Mouse (Mus musculus): ENCODE measurements around the gene Mamdc4. TPM values are rescaled to one million over a fixed set of nuclear protein-coding genes. Genes with fewer than 3 reads are reported as not detected.
"Not testable (repeated sequence)": the region's sequence is repeated elsewhere in the genome, so short reads cannot be mapped to it uniquely, and the experiment has no call there.

The Mamdc4 gene
- total RNA-seq, 2 experiments from 2014 or later: 1.8 to 2.2 TPM

DNA sequence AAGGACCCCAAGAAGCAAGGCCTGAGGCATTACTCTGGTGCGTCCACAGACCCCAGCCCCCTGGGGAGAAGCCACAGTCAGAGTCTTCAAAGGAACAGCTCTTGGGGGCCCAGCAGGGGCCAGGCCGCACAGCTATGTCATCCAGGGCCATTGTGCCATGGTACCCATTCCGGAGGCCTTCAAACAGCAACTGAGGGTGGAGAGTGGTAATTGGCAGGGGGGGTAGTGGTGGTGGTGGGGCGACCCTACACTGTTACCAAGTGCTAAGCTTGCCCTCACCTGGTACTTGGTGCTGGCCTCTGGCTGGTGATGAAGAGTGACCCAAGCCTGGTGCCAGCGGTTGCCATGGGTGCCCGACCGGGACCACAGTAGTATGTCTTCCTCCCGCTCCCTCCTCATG is 8.9 kb downstream of the Mamdc4 start:
- no peak for DNase-seq
- intact Hi-C loops (cut with DNase I): no loop called here

GRCm38 (mm10) chr2:25561946-25562345 is 12.7 kb downstream of the Mamdc4 start:
- intact Hi-C loops (cut with DNase I): no loop called here
- no peak for DNase-seq

- DNase-seq: no peak
- intact Hi-C loops (cut with DNase I): no loop called here
Measured at GRCm38 (mm10) chr2:25560551-25560950, 14.1 kb downstream of the Mamdc4 start.

DNA sequence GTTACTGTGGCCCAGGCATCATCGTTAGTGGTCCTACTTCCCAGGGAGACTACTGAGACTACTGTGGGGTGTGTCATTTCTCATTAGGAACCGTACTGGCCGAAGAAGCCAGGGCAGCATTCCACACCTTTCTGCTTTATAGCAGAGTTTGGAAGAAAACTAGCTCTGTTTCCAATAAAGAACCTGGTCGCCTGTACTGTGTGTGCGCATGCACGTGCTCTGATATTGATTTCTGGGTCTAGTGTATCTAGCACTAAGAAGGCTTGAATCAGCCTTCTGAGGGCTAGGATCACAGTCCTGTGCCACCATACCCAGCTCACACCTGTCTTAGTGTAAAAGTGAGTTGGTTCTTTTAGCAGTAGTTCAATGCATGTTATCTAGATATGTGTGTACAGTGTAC is 15.9 kb downstream of the Mamdc4 start:
- no peak for DNase-seq
- intact Hi-C loops (cut with DNase I): loop anchor here (10.0 kb wide), 1 partner anchor 134 kb away; the partner anchor contains the start of genes Abca2 and Fut7

GRCm38 (mm10) chr2:25557964-25558360 is 16.7 kb downstream of the Mamdc4 start:
- DNase-seq: no peak
- intact Hi-C loops (cut with DNase I): loop anchor here (10.0 kb wide), 1 partner anchor 133 kb away; the partner anchor contains the start of genes Abca2 and Fut7

DNA sequence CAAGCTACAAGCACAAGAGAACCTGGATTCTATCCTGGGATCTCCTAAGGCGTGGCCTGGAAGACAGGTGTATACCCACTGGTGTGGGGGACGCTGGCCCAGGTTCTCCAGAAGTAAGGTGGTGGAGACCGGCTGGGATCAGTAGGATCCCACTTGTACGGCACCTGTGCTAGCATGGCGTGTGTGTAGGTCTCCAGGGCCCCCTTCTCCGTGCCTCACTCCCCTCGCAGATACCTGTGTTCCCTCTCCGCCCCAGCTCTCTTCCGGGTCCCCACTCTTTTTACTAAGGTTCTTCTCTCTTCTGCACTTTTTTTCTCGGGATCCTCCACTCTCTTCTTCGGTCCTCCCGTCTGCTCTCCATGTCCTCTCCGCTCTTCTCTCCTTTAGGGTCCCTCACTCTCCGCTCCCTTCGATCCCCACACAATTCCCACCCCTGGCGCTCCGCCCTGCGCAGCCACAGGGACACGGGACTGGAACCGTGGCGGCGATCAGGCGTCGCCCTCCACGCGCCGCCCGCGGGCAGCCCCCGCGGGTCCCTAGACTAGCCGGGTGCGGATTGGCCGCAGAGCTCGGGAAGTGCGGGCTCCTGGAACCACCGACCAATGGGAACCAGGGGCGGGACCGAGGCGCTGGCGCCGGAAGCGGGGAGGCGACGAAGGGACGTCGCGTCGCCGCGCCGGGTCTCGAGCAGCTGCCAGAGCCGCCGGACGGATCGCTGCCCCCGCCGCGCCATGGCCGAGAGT is 17.3 kb downstream of the Mamdc4 start, which contains the start of gene Edf1:
Edf1 (plus strand) TSS at position 627 of the 743 bp plus-strand sequence.
- intact Hi-C loops (cut with DNase I): loop anchor here (10.0 kb wide), 1 partner anchor 133 kb away; the partner anchor contains the start of genes Abca2 and Fut7

DNA sequence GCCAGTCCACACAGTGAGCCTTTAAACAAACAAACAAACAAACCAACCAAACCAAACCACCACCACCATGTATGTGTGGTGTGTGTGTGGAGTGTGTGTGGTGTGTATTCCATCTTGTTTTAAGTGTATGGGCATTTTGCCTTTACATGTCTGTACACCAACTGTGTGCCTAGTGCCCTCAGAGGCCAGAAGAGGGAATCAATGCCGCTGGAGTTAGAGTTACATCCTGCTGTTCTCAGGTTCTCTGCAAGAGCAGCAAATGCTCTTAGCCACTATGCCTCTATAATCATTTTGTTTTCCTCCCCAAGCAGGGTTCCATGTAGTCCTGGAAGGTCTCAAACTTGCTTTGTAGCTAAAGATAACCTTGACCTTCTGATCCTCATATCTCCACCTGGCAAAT is 18.3 kb downstream of the Mamdc4 start:
- intact Hi-C loops (cut with DNase I): loop anchor here (10.0 kb wide), 1 partner anchor 131 kb away; the partner anchor contains the start of genes Abca2 and Fut7
- DNase-seq: no peak

More for the DNA sequence above, 17.3 kb downstream of the Mamdc4 start, which contains the start of gene Edf1:
- DNase-seq: peak; percentile 97

- intact Hi-C loops (cut with DNase I): loop anchor here (10.0 kb wide), 1 partner anchor 131 kb away; the partner anchor contains the start of genes Abca2 and Fut7
- DNase-seq: not testable (repeated sequence)
Measured at GRCm38 (mm10) chr2:25555479-25555878, 19.2 kb downstream of the Mamdc4 start.

GRCm38 (mm10) chr2:25553171-25553786 is 21.4 kb downstream of the Mamdc4 start:
- intact Hi-C loops (cut with DNase I): loop anchor here (10.0 kb wide), 1 partner anchor 128 kb away; the partner anchor contains the start of genes Abca2 and Fut7

DNA sequence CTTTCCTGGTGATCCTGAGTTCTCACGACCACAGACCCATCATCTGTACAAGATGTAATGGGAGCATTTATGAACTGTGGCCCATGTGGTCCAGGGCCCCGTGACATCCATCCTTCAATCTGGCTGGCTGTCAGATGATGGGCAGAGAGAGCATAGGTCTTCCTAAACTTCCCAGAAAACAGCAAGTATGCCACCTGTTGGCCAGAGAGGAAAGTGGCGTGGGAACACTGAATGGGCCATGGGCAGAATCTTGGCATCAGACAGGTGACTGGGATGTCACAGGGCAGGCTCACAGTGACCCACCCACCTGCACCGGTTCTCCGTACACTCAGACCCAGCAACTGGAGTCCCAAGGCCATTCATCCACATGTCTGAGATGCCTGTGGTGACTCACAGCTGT is 23.5 kb downstream of the Mamdc4 start:
- intact Hi-C loops (cut with DNase I): loop anchor here (10.0 kb wide), 1 partner anchor 126 kb away; the partner anchor contains the start of genes Abca2 and Fut7
- DNase-seq: peak; percentile 64 to 71

More at GRCm38 (mm10) chr2:25553171-25553786, 21.4 kb downstream of the Mamdc4 start:
- DNase-seq: not testable (repeated sequence)

GRCm38 (mm10) chr2:25549021-25549991 is 25.3 kb downstream of the Mamdc4 start:
- no peak for DNase-seq
- intact Hi-C loops (cut with DNase I): no loop called here

GRCm38 (mm10) chr2:25546811-25547491 is 27.7 kb downstream of the Mamdc4 start, which contains the start of gene Traf2:
Gene Traf2 (minus strand): TSS chr2:25546940.
- intact Hi-C loops (cut with DNase I): no loop called here
- peak; percentile 99 to 100 for DNase-seq

GRCm38 (mm10) chr2:25545996-25546810 is 28.4 kb downstream of the Mamdc4 start:
- peak in 1 of 2 experiments; percentile 88 for DNase-seq
- intact Hi-C loops (cut with DNase I): no loop called here

GRCm38 (mm10) chr2:25541644-25542367 is 32.8 kb downstream of the Mamdc4 start:
- intact Hi-C loops (cut with DNase I): no loop called here
- no peak for DNase-seq

GRCm38 (mm10) chr2:25540541-25540948 is 34.1 kb downstream of the Mamdc4 start:
- DNase-seq: no peak
- intact Hi-C loops (cut with DNase I): no loop called here

- DNase-seq: peak in 1 of 2 experiments; percentile 44
- intact Hi-C loops (cut with DNase I): no loop called here
Measured at GRCm38 (mm10) chr2:25536531-25536930, 38.1 kb downstream of the Mamdc4 start.

DNA sequence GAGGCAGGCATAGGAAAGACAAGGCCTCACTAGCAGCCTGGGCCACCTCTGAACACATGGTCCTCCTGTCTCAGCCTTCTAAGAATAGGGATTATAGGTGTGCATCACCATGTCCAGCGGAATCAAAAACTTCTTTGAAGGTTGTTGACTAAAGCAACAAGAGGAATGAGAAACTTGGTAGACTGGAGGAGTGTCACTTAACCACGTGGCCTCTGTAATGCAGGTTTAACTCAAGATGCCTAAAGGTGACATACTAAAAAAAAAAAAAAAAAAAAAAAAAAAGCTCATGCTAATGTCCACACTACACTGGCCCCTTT is 39.8 kb downstream of the Mamdc4 start:
- DNase-seq: no peak
- intact Hi-C loops (cut with DNase I): no loop called here

Data from heart, postnatal 10 days (tissue).